ENCODE assay signal across 20 mouse cellular contexts in genomic region chr13:51063721-51064120, GRCm38 (mm10).
"Had no signal": no experiment of that assay in that cellular context is flagged by ENCODE, and none has a peak within 500 bp of the region (broad histone marks: within the 10 kb centered on the region; RNA-seq: fewer than 3 reads in every experiment).

No protein-coding gene starts in this region.

- H3K27ac ChIP-seq: midbrain, embryonic 10.5 days; midbrain, embryonic 12.5 days; neural tube, embryonic 13.5 days; neural tube, embryonic 15.5 days; stomach, embryonic 15.5 days; stomach, postnatal 0 days had no signal

- H3K4me3 ChIP-seq: midbrain, embryonic 10.5 days; midbrain, embryonic 12.5 days; myocyte; neural tube, embryonic 13.5 days; neural tube, embryonic 15.5 days; stomach, embryonic 15.5 days had no signal

- H3K9me3 ChIP-seq: midbrain, embryonic 10.5 days; midbrain, embryonic 12.5 days; neural tube, embryonic 13.5 days; neural tube, embryonic 15.5 days; stomach, embryonic 15.5 days had no signal

- H3K36me3 ChIP-seq: midbrain, embryonic 10.5 days; midbrain, embryonic 12.5 days; neural tube, embryonic 13.5 days; neural tube, embryonic 15.5 days; stomach, embryonic 15.5 days had no signal

- H3K9ac ChIP-seq: lung, embryonic 14.5 days; midbrain, embryonic 12.5 days; neural tube, embryonic 13.5 days; neural tube, embryonic 15.5 days; stomach, embryonic 15.5 days had no signal

- ATAC-seq: midbrain, embryonic 16.5 days had no signal

- H3K27me3 ChIP-seq: midbrain, embryonic 12.5 days; neural tube, embryonic 13.5 days; neural tube, embryonic 15.5 days; stomach, embryonic 15.5 days had no signal

- H3K4me1 ChIP-seq: midbrain, embryonic 10.5 days; midbrain, embryonic 12.5 days; neural tube, embryonic 13.5 days; neural tube, embryonic 15.5 days; stomach, embryonic 15.5 days had no signal

- DNase-seq: lung, adult 18-20 months; lung, embryonic 14.5 days; lung, postnatal 10 days; lung, postnatal 4 days; midbrain, embryonic 14.5 days; retina, postnatal 1 day; right cerebral cortex, adult 18-20 months; right cerebral cortex, postnatal 25 days; right cerebral cortex, postnatal 4 days; spleen, adult 18-20 months; thymus, postnatal 14 days; thymus, postnatal 36 days had no signal

- H3K4me2 ChIP-seq: lung, embryonic 14.5 days; midbrain, embryonic 12.5 days; neural tube, embryonic 13.5 days; neural tube, embryonic 15.5 days; stomach, embryonic 15.5 days had no signal
